Mouse (Mus musculus) MEL (cell line): ENCODE data around the gene Mrps27. TPM values are rescaled to one million over a fixed set of nuclear protein-coding genes. Genes with fewer than 3 reads are reported as not detected.

Experiments
- DNase-seq: peaks from one replicate; pipeline ENCODE4 v3.0.0; 2011; ENCODE audit warnings: low read depth, low spot score
- H3K27ac ChIP-seq: 2 replicates; pipeline ENCODE4 v1.5.1; 2012; ENCODE audit warnings: low read depth, mild to moderate bottlenecking, control low read depth, low read length, moderate library complexity; ENCODE audit not compliant: control insufficient read depth
- H3K27me3 ChIP-seq, 2 experiments: fragments of 150-350 bp in 1 of 2; sonication (generic) in 1 of 2; 2 replicates each; pipeline ENCODE4 v1.6.1; 2012; ENCODE audit warnings: low read length in 2 of 2, mild to moderate bottlenecking in 2 of 2, improper control_type of control experiment in 1 of 2, moderate library complexity in 1 of 2; ENCODE audit not compliant: insufficient read depth in 2 of 2, control insufficient read depth in 1 of 2
- H3K36me3 ChIP-seq, 2 experiments: 2 replicates each; pipeline ENCODE4 v1.6.1; 2012 to 2014; ENCODE audit warnings: low read length in 2 of 2, improper control_type of control experiment in 1 of 2, inconsistent platforms in 1 of 2, mild to moderate bottlenecking in 1 of 2; ENCODE audit not compliant: insufficient read depth in 2 of 2, control insufficient read depth in 1 of 2
- H3K4me1 ChIP-seq, 2 experiments: fragments of 150-350 bp in 1 of 2; sonication (generic) in 1 of 2; 2 replicates each; pipeline ENCODE4 v1.6.1; 2012; ENCODE audit warnings: low read length in 2 of 2, improper control_type of control experiment in 1 of 2, mild to moderate bottlenecking in 1 of 2; ENCODE audit not compliant: insufficient read depth in 2 of 2, control insufficient read depth in 1 of 2
- H3K4me3 ChIP-seq, 2 experiments: fragments of 150-350 bp in 1 of 2; sonication (generic) in 1 of 2; 2 replicates each; pipeline ENCODE4 v1.5.1; 2012; ENCODE audit warnings: low read depth in 2 of 2, low read length in 2 of 2, mild to moderate bottlenecking in 2 of 2, moderate library complexity in 2 of 2, control low read depth in 1 of 2, improper control_type of control experiment in 1 of 2; ENCODE audit not compliant: control insufficient read depth in 1 of 2, insufficient read depth in 1 of 2
- H3K79me2 ChIP-seq: 2 replicates; pipeline ENCODE4 v1.6.1; 2012; ENCODE audit warnings: mild to moderate bottlenecking, low read length, moderate library complexity; ENCODE audit not compliant: control insufficient read depth, poor library complexity, insufficient read depth
- H3K9ac ChIP-seq: 2 replicates; pipeline ENCODE4 v1.6.1; 2012; ENCODE audit warnings: low read depth, mild to moderate bottlenecking, control low read depth, low read length, moderate library complexity; ENCODE audit not compliant: control insufficient read depth, poor library complexity, severe bottlenecking
- H3K9me3 ChIP-seq: fragments of 150-350 bp; sonication (generic); replicated peaks from 2 replicates; pipeline ENCODE4 v1.6.1; 2012; ENCODE audit warnings: mild to moderate bottlenecking, low read length, improper control_type of control experiment, moderate library complexity; ENCODE audit not compliant: insufficient read depth
- CHD1 ChIP-seq: IDR thresholded peaks from 2 replicates; pipeline ENCODE4 v1.6.1; 2012; ENCODE audit warnings: low read depth, mild to moderate bottlenecking, inconsistent platforms, low read length, improper control_type of control experiment
- CHD2 ChIP-seq: IDR thresholded peaks from 2 replicates; pipeline ENCODE4 v1.6.1; 2011; ENCODE audit warnings: low read length, improper control_type of control experiment
- EP300 ChIP-seq, 2 experiments: IDR thresholded peaks; 2 replicates each; pipeline ENCODE4 v1.6.1; 2011; ENCODE audit warnings: improper control_type of control experiment in 2 of 2, low read length in 2 of 2, low read depth in 1 of 2, mild to moderate bottlenecking in 1 of 2
- ETS1 ChIP-seq: IDR thresholded peaks from 2 replicates; pipeline ENCODE4 v1.6.1; 2012; ENCODE audit warnings: low read depth, mild to moderate bottlenecking, inconsistent platforms, low read length, improper control_type of control experiment, moderate library complexity
- GATA1 ChIP-seq: IDR thresholded peaks from 2 replicates; pipeline ENCODE4 v1.6.1; 2011; ENCODE audit warnings: low read depth, low read length, improper control_type of control experiment
- HCFC1 ChIP-seq: IDR thresholded peaks from 2 replicates; pipeline ENCODE4 v1.6.1; 2012; ENCODE audit warnings: low read depth, mild to moderate bottlenecking, inconsistent platforms, low read length, improper control_type of control experiment, moderate library complexity
- MAFK ChIP-seq: IDR thresholded peaks from 2 replicates; pipeline ENCODE4 v1.6.1; 2011; ENCODE audit warnings: low read depth, mild to moderate bottlenecking, low read length, improper control_type of control experiment, borderline replicate concordance
- MAX ChIP-seq: IDR thresholded peaks from 2 replicates; pipeline ENCODE4 v1.6.1; 2011; ENCODE audit warnings: low read length, improper control_type of control experiment
- MXI1 ChIP-seq: IDR thresholded peaks from 2 replicates; pipeline ENCODE4 v1.6.1; 2011; ENCODE audit warnings: mild to moderate bottlenecking, low read depth, low read length, improper control_type of control experiment
- MYB ChIP-seq: IDR thresholded peaks from 2 replicates; pipeline ENCODE4 v1.6.1; 2011; ENCODE audit warnings: mild to moderate bottlenecking, low read depth, low read length, improper control_type of control experiment
- MYC ChIP-seq: IDR thresholded peaks from 2 replicates; pipeline ENCODE4 v1.6.1; 2011; ENCODE audit warnings: low read depth, mild to moderate bottlenecking, low read length, improper control_type of control experiment, moderate library complexity
- NRF1 ChIP-seq: IDR thresholded peaks from 2 replicates; pipeline ENCODE4 v1.6.1; 2014; ENCODE audit warnings: low read depth, mild to moderate bottlenecking, inconsistent platforms, low read length, improper control_type of control experiment, moderate library complexity; ENCODE audit not compliant: poor library complexity, insufficient read depth, severe bottlenecking
- POLR2AphosphoS2 ChIP-seq: IDR thresholded peaks from 2 replicates; pipeline ENCODE4 v1.6.1; 2011; ENCODE audit warnings: low read length, improper control_type of control experiment
- RAD21 ChIP-seq: IDR thresholded peaks from 2 replicates; pipeline ENCODE4 v1.6.1; 2011; ENCODE audit warnings: mild to moderate bottlenecking, low read depth, low read length, improper control_type of control experiment
- SIN3A ChIP-seq: IDR thresholded peaks from 2 replicates; pipeline ENCODE4 v1.6.1; 2012; ENCODE audit warnings: low read length, improper control_type of control experiment, inconsistent platforms
- TAL1 ChIP-seq: IDR thresholded peaks from 2 replicates; pipeline ENCODE4 v1.6.1; 2012; ENCODE audit warnings: mild to moderate bottlenecking, inconsistent platforms, low read length, moderate library complexity, mixed read lengths
- UBTF ChIP-seq: IDR thresholded peaks from 2 replicates; pipeline ENCODE4 v1.6.1; 2012; ENCODE audit warnings: low read depth, mild to moderate bottlenecking, inconsistent platforms, low read length, improper control_type of control experiment, moderate library complexity, borderline replicate concordance; ENCODE audit not compliant: insufficient read depth
- USF1 ChIP-seq: IDR thresholded peaks from 2 replicates; pipeline ENCODE4 v1.6.1; 2014; ENCODE audit warnings: low read depth, mild to moderate bottlenecking, inconsistent platforms, low read length, improper control_type of control experiment, moderate library complexity
- ZMIZ1 ChIP-seq: IDR thresholded peaks from 2 replicates; pipeline ENCODE4 v1.6.1; 2012; ENCODE audit warnings: low read depth, mild to moderate bottlenecking, inconsistent platforms, low read length, improper control_type of control experiment, moderate library complexity
- polyA plus RNA-seq, 2 experiments: library from polyadenylated mRNA; stranded (reverse) in 1 of 2; unstranded in 1 of 2; fragments of >175 nt in 1 of 2; fragments of >200 nt in 1 of 2; gene quantifications; 2 replicates each; pipeline versions ENCODE4 v1.2.1 to v1.2.4; 2012; ENCODE audit warnings: low replicate concordance in 2 of 2, low read depth in 1 of 2; ENCODE audit not compliant: insufficient read length in 2 of 2, insufficient read depth in 1 of 2, missing spikeins in 1 of 2
- total RNA-seq: library from RNA; depleted of rRNA; stranded (reverse); fragments of 300-350 nt; gene quantifications from 2 replicates; pipeline ENCODE4 v1.2.3, GENCODE M21; 2012

The Mrps27 gene
- total and polyA plus RNA-seq, 3 experiments = 27.9 to 44.1 TPM; not detected in 1

GRCm38 (mm10) chr13:99367554-99368174 is 23.1 kb downstream of the Mrps27 start:
- no peak overlapping the region for H3K4me3 ChIP-seq
- no peaks in the 10 kb centered on the region for H3K4me1 ChIP-seq
- H3K27ac ChIP-seq = no peak overlapping the region
- no peaks in the 10 kb centered on the region for H3K79me2 ChIP-seq
- no peak overlapping the region for H3K9ac ChIP-seq
- TF ChIP-seq SIN3A (no peak), MXI1 (no peak), HCFC1 (no peak), GATA1 (no peak), MYB (no peak), RAD21 (no peak), ZMIZ1 (no peak), CHD1 (no peak)
- TF ChIP-seq, all 39 proteins: peak for 0
- no peaks in the 10 kb centered on the region for H3K36me3 ChIP-seq
- DNase-seq = no peak
- no peaks in the 10 kb centered on the region for H3K27me3 ChIP-seq
- no peaks in the 10 kb centered on the region for H3K9me3 ChIP-seq

- Histone ChIP-seq H3K27me3 (no peaks in the 10 kb centered on the region), H3K4me3 (no peak overlapping the region), H3K27ac (no peak overlapping the region), H3K79me2 (no peaks in the 10 kb centered on the region), H3K9me3 (no peaks in the 10 kb centered on the region), H3K36me3 (no peaks in the 10 kb centered on the region)
- no peak for TF ChIP-seq UBTF
- TF ChIP-seq MAX = no peak
- TF ChIP-seq NRF1 = no peak
- no peak for TF ChIP-seq POLR2AphosphoS2
- TF ChIP-seq MAFK = no peak
- TF ChIP-seq MYC = no peak
- TF ChIP-seq CHD2 = no peak
- TF ChIP-seq TAL1 = no peak
- TF ChIP-seq ZMIZ1 = no peak
- TF ChIP-seq RAD21 = no peak
- TF ChIP-seq USF1 = no peak
- TF ChIP-seq EP300 (IDR thresholded peaks at IDR 0.05; ENCODE audit: low read depth in 1 of 2, low read length in 2 of 2) = no peak
- no peak for TF ChIP-seq ETS1
- no peak for TF ChIP-seq SIN3A
- TF ChIP-seq, all 39 proteins: peak for 0
- Histone ChIP-seq H3K4me1 (no peaks in the 10 kb centered on the region), H3K9ac (no peak overlapping the region)
- no peak for DNase-seq
Measured at GRCm38 (mm10) chr13:99369103-99369502, 24.5 kb downstream of the Mrps27 start.
